Mouse (Mus musculus) right cerebral cortex, adult 18-20 months (tissue): ENCODE measurements at regions not wholly inside any gene's neighbourhood (a gene's known extent, or its start where the extent isn't known, plus 50 kb on each side); places are given as distances from the start of the nearest gene placed in this dataset.

Source experiments
- DNase-seq: peaks from one replicate; pipeline ENCODE4 v3.0.0; 2022; ENCODE audit warnings: mixed read lengths

DNA sequence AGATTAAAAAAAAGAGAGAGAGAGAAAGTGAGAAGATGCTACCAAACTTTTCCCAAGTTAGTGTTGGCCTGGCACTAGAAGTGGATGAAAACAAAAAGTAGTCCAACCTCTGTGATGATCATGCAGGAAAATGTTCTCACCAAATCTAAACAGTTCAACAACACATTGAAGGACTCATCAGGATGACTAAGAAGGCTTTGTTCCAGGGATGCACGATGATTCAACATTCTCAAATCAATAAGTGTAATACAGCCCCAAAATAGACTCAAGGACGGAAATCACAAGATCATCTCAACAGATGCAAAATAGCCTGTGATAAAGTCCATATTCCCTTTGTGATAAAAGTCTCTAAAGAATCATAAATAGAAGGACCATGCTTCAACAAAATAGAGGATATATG lies 106.3 kb downstream of the Cysltr2 start:
- DNase-seq: no peak

DNA sequence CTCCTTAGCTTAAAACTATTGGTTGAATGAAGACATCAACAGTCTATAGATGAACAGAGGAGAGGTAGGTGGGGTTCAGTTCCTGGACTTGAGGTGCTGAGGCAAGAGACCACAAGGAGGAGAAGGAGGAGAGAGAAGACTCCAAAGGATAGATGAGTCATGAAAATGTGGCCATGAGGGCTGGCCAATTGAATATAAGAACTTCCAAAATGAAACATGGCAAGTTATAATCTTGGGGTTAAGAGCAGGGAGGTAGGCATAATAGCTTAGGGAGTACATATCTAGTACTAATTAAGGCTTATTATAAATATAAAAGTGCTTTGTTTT lies 109.9 kb downstream of the Cysltr2 start:
- DNase-seq: no peak

DNA sequence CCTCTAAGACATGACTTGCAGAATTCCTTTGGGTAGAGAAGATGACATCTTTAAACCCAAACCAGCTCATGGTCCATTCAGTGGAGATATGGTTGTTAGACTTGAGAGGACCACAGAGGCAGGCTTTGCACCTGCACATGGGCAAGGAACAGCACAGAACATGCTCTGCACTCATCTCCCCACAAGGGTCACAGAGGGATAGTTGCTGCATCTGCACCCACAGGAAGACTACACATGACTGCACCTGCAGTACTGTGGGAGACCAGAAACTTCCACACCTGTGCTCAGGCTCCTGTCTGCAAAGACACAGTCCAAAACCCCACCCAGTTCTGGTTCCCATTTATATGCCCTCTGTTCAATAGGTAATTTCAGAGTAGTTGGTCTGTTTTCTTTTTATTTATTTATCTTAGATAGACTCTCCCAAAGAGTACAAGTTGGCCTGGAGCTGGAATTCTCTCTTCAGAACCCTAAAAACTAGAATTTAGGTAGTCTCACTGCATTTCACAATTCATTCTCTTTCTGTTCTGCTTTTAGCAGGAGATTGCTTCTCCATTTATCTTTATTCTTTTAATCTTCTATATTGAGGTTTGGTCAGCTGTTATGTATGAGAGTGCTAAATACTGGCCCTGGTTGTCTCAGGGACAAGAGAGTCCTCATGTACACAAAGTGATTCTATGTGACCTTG lies 110.4 kb downstream of the Cysltr2 start:
- DNase-seq: no peak

DNA sequence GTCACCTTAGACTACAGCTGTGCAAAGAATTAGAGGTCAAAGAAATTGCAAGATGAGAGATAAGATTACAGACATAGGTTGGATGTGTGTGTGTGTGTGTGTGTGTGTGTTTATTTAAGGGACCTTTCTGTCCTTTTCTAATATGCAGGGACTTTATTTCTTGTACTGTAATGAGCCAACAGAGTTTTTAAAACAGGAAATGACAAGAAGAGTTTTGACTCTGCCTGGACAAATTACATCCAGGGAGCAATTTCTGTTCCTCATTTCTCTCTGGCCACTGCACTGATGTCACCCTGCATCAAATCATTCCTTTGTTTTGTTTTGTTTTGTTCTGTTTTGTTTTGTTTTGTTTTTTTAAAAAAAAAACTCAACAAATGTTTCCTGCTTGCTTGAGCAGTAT lies 115.3 kb downstream of the Cysltr2 start:
- no peak for DNase-seq

DNA sequence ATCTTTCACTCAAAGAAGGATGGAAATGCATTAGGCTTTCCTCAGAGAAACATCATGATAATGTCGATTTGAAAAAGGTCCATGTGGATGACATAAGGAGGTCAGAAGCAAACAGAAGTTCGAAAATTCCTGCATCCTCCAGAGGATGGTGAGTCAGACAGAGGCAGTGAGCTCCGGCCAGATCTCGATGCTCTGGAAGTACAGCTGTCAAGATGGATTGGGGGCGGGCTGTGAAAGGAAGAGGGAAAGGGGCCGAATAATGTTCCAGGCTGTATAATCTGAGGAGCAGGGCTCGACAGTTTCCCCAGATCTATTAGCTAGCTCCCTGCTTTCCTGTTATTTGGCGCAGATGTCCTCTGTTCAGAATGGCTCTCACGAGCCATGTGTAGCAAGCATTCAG lies 116.6 kb downstream of the Cysltr2 start:
- DNase-seq: peak; percentile 15

DNA sequence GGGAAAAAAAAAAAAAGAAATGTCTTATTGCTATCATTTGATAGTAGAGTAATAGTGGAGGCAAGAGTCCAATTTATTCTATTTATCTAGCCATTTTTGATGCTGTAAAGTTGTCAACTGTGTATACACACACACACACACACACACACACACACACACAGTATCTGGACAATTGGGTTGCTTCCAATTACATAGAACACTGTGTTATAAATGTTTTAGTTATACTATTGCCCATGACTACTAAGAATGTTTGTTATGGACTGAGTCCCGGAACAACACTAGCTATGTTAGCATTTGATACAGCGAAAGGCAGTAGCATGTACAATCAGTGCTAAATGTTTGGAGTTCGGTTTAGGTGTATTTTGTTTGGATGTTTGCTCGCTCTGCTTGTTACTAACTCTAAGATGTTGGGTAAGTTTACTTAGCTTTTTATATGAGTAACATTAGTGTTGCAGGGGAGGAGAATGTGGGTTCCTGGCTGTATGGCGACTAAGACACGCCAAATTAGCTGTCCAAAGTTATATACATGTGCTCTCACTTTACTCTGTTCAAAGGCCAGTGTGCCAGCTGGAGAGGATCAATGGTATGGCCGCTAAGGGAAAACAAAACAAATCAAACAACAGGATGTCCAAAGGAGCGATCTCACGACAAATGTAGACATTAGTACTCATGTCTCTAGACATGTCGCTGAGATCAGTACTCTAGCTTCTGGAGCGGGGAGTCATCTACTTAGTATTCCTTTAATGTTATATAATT lies 147.6 kb downstream of the Cysltr2 start:
- no peak for DNase-seq

DNA sequence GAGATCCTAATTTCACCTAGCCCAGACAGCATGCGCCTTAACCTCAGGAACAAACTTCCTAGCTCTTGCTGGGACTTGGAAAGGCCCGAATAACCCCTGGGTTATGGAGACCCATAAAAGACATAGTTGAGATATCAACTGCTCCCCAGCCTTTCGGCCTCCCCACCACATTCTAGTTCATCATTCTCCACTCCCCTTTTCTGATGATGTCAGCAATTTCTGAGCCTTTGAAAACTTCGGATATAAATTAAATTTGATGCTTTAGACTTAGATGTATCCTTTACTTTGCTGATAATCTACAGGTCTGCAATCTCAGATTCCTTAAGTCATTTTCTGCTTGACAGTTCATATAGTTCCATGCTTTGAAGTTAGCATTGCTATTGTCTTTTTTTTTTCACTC lies 149.3 kb downstream of the Cysltr2 start:
- DNase-seq: no peak

DNA sequence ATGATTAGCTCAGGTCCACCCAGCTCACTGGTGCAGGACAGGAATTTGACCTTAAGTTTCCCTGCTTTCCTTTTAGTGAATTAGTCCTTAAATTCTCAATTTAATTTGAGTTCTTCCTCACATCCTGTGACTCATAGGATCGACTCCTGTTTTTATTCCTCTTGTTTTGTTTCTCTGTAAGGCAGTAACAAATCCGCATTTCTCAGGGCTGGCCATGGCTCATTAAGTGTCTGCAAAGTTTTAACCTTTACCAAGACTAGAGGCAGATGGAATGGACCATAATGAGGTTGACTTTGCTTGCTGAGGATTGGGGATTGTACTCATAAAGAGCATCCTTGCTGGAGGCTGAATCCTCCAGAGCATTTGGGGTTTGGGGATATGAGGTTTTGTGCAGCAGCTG lies 156.6 kb downstream of the Cysltr2 start:
- no peak for DNase-seq

DNA sequence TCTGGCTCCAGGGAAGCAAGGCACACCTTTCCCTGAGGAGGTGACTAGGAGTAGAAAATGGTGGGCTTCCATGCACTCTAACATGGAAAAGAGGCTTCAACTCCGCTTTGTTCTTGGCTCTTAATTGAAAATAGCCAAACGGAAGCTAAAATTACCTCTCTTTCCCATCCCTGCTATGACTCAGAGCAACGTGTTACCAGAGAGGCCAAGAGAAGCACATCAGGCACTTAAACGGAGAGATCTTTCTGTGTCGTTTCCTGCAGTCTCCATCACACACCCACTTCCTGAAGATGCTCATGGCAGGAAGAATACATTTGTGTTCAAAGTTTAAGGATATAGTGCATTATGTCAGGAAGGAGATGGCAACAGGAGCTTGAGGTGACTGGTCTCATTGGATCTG lies 159.3 kb downstream of the Cysltr2 start:
- no peak for DNase-seq

DNA sequence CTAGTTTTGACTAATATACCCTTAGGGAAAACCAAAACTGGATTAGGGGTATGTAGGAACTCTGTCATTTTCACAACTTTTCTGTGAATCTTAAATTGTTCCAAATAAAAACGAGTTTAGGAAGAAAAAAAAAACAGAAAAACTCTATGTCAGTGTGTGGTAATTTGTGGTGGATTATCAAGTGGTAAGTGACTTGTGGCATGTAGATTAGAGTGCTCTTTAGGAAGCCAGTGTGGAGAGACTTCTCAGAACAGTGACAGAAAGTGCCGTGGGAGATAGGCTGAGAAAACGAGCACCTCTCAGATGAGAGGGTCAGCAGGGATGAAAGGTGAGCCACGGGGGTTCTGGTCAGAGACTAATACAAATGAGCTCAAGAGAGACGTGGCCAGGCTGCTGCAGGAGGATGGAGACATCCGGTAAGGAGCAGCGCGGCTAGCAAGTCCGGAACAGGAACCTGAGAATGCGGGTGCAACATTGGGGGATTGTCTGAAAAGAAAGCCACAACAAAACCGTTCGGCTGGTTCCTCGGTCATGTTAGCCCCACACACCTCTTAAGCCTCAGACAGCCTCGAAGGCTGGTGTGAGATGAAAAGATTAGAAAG lies 161.3 kb downstream of the Cysltr2 start:
- no peak for DNase-seq

DNA sequence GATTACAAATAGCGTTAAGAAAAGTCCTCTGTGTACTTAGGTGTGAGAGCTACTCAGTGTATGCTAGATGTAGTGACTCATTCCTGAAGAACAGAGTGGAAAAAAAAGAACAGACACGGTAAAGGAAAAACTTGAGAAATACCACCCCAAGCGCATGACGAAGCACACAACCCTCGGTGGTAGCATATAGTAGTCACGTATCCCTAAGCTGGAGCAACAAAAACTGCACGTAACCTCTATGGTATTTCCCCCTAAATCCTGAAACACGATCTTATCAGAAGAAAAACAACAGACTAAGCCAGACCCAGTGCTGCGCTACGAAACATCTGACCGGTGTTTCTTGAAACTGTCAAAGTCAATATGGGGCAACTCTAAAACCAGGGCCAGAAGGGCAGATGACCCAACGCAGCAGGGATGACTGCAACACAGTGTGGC lies 162.0 kb downstream of the Cysltr2 start:
- peak; percentile 13 for DNase-seq

DNA sequence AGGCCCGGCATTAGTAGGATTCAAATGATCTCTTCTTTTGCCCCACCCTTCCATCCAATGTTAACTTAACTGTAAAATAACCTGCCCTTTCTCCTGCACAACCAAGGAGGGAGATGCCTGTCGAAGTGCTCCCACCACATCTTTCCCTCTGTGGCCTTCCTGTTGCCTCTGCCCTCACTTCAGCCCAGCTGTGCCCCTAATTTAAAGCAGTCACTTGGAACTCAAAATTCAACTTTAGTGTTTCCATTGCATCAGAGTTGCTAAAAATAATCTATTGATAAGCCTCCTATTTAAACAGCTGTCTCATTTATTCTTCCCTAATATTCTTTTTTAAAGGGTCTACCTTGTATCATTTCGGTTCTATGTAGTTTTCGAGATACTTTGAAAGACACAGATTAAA lies 163.1 kb downstream of the Cysltr2 start:
- no peak for DNase-seq

DNA sequence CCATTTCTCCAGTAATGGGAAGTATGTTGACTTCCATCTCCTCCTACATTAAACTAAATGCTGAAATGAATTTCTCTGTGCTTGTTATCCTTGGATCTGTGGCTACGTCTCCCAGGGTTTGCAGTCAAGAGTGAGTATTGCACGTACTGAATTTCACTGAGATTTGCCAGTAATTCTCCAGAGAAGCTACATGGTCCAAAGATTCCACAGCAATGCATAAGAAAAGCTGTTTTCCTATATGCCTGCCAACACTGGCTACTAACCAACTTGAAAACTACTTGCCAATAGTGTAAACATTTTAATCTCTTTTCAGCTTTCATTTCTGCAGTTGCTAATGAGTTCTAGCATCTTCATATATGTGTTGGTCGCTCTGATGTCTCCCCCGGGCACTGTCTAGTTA lies 164.4 kb downstream of the Cysltr2 start:
- DNase-seq: no peak

DNA sequence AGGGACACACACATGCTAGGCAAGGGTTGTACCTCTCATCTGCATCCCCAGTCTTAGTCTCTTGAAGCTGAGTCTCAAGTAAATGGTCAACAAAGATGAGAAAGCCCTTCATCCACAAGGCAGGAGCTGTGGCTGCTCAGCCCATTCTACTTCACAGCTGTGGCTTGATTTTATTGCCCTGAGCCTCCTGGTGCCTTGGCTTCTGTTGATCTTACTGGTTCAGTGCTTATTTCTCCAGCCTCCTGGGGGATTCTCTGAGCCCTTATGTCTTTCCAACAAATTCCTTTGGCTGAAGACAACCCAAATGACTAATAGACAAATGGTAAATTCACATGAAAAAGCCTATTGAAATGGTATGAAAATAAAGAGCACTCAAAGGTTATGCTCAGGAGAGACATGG lies 167.3 kb upstream of the Fndc3a start:
- DNase-seq: no peak

DNA sequence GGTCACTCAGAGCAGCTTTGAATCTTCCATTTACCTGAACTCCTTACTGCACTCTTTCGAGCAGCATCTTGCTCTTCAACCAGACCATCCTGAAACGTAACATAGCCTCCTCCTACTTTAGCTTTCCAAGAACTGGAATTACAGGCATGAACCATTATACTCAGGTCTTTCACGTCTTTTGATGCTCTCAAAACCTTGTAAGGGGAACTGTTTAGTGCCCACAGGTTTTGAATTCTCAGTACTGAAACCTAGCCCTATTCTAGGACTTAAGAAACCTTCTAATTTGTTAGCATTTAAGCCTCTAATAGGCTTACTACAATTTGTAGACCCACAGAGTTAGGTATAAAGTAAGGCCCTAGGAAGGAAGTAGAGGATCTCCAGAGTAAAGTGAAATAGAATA lies 163.7 kb upstream of the Fndc3a start:
- DNase-seq: no peak

DNA sequence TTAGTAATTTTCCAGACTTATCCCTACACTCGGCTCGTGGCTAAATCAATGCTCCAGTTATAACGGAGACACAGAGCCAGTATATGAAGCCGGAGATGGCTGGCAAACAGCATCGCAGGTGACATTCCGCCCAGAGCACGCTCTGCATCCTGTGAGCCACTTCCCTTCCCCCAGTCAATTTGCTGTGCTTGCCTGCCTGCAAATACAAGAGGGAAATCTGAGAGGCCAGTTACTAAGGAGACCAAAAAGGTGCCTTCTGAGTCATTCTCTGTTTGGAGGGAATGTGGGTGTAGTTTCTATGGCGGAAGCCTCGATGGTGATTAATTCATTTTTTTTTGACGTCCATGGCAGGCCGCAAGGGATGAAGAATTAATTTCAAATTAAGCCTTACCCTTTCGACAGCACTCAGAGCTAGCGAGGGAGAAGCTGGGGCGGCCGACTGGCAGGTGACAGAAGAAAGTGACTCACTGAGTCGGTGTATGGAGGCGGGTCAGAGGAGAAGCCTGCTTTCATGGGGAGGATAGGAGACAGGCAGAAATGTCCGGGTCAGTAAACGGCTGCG lies 159.5 kb upstream of the Fndc3a start:
- DNase-seq: peak; percentile 71

DNA sequence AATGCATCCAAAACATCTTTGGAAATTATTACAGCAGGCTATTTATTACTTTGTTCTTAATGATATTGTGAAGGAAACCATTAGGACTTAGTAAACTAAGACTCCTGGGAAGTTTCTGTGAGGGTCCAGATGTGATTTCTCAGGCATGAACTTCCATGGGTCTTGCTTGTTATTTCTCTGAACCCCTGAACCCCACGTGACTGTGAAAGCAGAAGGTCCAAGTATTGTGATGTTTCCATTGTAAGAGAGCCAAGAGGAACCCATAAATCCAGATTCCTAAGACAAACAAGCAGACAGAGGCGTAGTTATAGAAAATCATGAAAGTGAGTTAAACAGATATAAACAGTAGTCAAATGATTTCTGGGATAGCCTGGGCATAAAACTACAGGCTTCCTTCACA lies 157.1 kb upstream of the Fndc3a start:
- DNase-seq: no peak

DNA sequence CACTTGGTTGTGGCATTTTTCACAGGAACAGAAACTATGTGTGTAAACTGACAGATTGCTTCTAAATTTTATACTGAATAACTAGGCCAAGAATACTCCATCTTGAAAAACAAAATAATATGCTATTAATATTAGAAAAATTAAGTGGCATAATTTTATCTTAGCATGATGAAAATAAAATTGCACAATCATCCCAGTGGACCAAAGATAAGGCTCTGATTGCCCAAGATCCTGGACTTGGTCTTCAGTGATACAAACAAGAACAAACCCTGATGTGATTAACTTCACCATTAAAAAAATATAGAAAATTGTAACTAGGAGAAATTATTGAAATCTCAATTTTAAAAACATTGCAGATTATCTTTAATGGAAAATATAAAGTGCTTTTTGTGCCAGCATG lies 155.7 kb upstream of the Fndc3a start:
- no peak for DNase-seq

DNA sequence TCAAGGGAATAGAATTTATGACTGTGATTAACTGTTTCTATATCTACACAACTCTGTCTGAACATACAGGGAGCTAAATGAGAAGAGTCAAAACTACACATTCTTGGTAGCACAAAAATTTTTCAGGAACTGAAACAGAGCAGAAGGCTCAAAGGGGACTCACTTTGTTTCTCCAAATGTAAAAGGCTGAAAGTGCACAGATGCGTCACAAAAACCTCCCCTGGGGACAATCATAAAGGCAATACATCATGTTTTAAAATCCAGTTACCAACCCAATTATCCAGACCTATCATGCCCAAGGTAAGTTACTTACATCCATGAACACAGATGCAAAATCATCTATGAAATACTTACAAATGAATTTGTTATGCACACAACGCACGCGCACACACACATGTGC lies 155.0 kb upstream of the Fndc3a start:
- DNase-seq: no peak

DNA sequence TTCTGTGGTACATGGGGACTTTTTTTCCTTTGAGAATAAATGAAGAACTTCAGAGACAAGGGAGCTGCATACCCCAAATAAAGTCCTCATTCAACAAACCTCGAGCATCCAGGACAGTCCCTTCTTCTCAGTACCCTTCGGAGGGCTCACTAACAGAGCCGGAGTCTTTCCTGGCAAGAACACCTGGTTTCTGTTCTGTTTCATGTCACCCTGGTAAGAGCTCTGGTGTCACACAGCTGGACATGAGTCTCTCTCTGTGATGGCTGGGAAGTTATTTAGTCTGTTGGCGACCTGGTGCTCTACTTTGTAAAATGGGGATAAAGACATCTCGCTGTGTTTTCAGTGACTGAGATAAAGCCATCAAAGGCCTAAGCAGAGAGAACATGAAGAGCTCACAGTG lies 154.3 kb upstream of the Fndc3a start:
- no peak for DNase-seq

DNA sequence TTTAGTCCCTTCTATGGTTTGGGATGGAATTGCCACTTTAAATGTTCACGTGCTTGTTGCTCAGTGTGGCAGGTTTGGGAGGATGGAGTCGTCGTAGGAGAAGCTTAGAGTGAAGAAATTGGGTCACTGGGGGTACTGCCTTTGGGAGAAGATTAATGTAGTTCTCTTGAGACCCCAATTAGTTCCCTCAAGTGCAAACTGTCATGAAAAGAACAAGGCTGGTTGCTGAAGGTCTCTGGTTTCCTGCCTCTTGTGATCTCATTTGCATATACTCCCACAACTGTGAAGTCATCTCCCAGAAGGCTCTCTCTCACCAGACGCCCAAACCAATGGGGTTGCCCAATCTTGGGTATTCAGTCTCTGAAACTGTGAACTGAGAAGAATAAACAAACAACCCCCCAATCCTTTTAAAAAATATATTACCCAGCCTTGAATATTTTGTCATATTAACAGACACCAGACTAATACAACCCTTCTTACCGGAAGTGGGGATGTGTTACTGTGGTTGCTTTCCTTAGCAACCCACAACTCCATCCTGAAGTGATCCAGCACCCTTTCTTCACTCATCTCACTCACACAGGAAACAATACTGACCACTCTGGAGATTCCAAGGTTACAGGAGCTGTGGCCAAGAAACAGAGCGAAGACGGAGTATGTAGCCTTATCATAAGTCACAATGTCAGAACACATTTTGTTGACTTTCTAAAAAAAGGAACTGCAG lies 153.2 kb upstream of the Fndc3a start:
- no peak for DNase-seq

DNA sequence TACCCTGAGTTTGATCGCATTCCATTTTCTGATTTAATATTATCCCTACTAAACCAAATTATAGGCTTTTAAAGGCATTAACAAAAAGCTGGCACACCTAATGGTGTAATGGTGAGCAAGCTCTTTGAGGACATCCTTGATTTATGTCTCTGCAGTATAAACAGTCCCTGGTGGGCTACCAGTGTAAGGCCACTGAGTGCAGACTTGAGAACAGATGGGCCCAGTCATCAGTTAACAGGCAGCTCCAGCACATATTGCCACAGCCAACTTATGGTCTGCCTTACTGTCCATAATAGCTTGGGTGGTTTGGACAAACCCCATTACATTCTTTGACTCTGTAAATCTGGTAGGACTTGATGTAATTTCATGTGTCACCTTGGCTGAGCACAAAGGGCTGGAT lies 144.4 kb upstream of the Fndc3a start:
- DNase-seq: no peak

DNA sequence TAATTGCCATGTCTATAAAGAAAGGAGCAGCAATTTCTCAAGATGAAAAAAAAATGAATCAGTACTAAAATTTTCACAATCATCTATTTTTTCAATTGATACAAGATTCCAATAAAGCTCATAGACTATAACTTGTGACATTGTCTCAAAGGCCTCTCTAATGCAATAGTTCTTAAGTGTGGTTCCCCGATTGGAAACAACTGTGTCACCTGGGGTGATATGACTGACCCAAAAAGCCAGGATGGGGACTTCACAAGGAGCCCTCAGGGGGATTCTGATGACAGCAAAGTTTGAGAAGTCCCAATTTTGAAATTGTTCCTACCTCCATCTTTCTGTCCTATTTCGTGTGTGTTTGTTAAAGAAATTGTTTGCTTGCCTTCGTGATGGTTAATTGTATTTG lies 143.3 kb upstream of the Fndc3a start:
- DNase-seq: no peak

DNA sequence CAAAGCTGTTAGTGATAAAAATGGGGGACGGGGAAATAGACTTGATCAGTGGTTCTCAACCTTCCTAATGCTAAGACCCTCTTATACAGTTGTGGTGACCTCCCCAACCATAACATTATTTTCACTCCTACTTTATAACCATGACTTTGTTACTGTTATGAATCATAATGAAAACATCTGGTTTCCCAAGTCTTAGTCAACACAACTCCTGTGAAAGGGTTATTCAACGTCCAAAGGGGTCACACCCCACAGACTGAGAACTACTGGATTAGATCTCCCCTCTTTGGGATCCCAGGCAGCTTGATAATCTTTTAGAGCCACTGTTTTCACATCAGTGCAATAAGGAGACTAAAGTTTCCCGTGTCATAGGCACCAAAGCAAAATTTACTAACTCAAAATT lies 141.1 kb upstream of the Fndc3a start:
- no peak for DNase-seq
